In genomic region chr17:25568880-25569279, GRCm38 (mm10) we compare ENCODE assay signal across 10 mouse cellular contexts. TPM values are rescaled to one million over a fixed set of nuclear protein-coding genes. Genes with fewer than 3 reads are reported as not detected.
DNase-seq lines count a peak whose midpoint lies in the region; ATAC-seq lines count a peak whose summit lies in the region.
"Had no signal": no experiment of that assay in that cellular context is flagged by ENCODE, and none has a peak within 500 bp of the region (broad histone marks: within the 10 kb centered on the region; RNA-seq: fewer than 3 reads in every experiment).

No protein-coding gene starts in this region.

- H3K4me3 ChIP-seq in kidney, embryonic 15.5 days (replicated peaks) = peak overlapping the region; percentile 53
- H3K4me3 ChIP-seq in embryonic facial prominence, embryonic 11.5 days (ENCODE audit: low read depth, low read length) = peak overlapping the region; percentile 51
- peak overlapping the region; percentile 69 for H3K4me3 ChIP-seq in hindbrain, embryonic 10.5 days
- H3K4me3 ChIP-seq in midbrain, embryonic 16.5 days (ENCODE audit: low read depth, low read length) = peak overlapping the region; percentile 50

- no peaks in the 10 kb centered on the region for H3K9me3 ChIP-seq in kidney, embryonic 15.5 days (replicated peaks)
- no peaks in the 10 kb centered on the region for H3K9me3 ChIP-seq in embryonic facial prominence, embryonic 11.5 days (replicated peaks; ENCODE audit: control insufficient read depth, low read length)
- no peaks in the 10 kb centered on the region for H3K9me3 ChIP-seq in hindbrain, embryonic 10.5 days
- no peaks in the 10 kb centered on the region for H3K9me3 ChIP-seq in midbrain, embryonic 16.5 days (replicated peaks; ENCODE audit: control insufficient read depth, low read length, poor library complexity, severe bottlenecking)

- no peak overlapping the region for H3K9ac ChIP-seq in kidney, embryonic 15.5 days
- peak overlapping the region; percentile 3; the same call in 1 of the 2 replicates for H3K9ac ChIP-seq in embryonic facial prominence, embryonic 11.5 days (replicated peaks; ENCODE audit: low read length)
- peak overlapping the region; percentile 32; the same call in 1 of the 2 replicates for H3K9ac ChIP-seq in midbrain, embryonic 16.5 days (ENCODE audit: low read depth, low read length)

- 65% methylated on average over 11 of the region's 11 CpGs for WGBS in kidney, embryonic 15.5 days
- 68% methylated on average over 11 of the region's 11 CpGs for WGBS in embryonic facial prominence, embryonic 11.5 days
- 71% methylated on average over 11 of the region's 11 CpGs for WGBS in hindbrain, embryonic 10.5 days
- 81% methylated on average over 11 of the region's 11 CpGs for WGBS in midbrain, embryonic 16.5 days

- peak overlapping the region; percentile 96 for H3K4me2 ChIP-seq in kidney, embryonic 15.5 days
- H3K4me2 ChIP-seq in embryonic facial prominence, embryonic 11.5 days (ENCODE audit: low read depth, low read length) = peak overlapping the region; percentile 100
- peak overlapping the region; percentile 39 for H3K4me2 ChIP-seq in midbrain, embryonic 16.5 days (ENCODE audit: low read length)

- H3K4me1 ChIP-seq in kidney, embryonic 15.5 days = peaks cover 43% of the 10 kb centered on the region
- peaks cover 3% of the 10 kb centered on the region for H3K4me1 ChIP-seq in embryonic facial prominence, embryonic 11.5 days (ENCODE audit: control insufficient read depth, insufficient read depth, low read length)
- H3K4me1 ChIP-seq in hindbrain, embryonic 10.5 days (replicated peaks) = peaks cover 81% of the 10 kb centered on the region
- H3K4me1 ChIP-seq in midbrain, embryonic 16.5 days (ENCODE audit: control insufficient read depth, insufficient read depth, low read length) = peaks cover 20% of the 10 kb centered on the region

- no peak for ATAC-seq in kidney, embryonic 15.5 days (replicated peaks; ENCODE audit: low FRiP score)
- ATAC-seq in embryonic facial prominence, embryonic 11.5 days (replicated peaks; ENCODE audit: insufficient number of reproducible peaks, low FRiP score, low TSS enrichment, low read depth) = no peak
- no peak for ATAC-seq in midbrain, embryonic 16.5 days
- ATAC-seq: inflammation-experienced regulatory T-cells, adult 6 months had no signal

- no peaks in the 10 kb centered on the region for H3K36me3 ChIP-seq in kidney, embryonic 15.5 days
- no peaks in the 10 kb centered on the region for H3K36me3 ChIP-seq in embryonic facial prominence, embryonic 11.5 days (replicated peaks; ENCODE audit: control insufficient read depth, insufficient read depth, low read depth, low read length)
- peaks cover 11% of the 10 kb centered on the region; the same call in 1 of the 2 replicates for H3K36me3 ChIP-seq in hindbrain, embryonic 10.5 days
- H3K36me3 ChIP-seq in midbrain, embryonic 16.5 days (ENCODE audit: control insufficient read depth, insufficient read depth, low read length) = no peaks in the 10 kb centered on the region

- H3K27ac ChIP-seq in kidney, embryonic 15.5 days = no peak overlapping the region
- H3K27ac ChIP-seq in embryonic facial prominence, embryonic 11.5 days (replicated peaks; ENCODE audit: low read depth, low read length) = no peak overlapping the region
- H3K27ac ChIP-seq in hindbrain, embryonic 10.5 days = peak overlapping the region; percentile 86
- H3K27ac ChIP-seq in midbrain, embryonic 16.5 days (ENCODE audit: low read length) = 0 out of 2 replicates have a peak overlapping the region, but pooled peaks have one; percentile 18

- H3K27me3 ChIP-seq in kidney, embryonic 15.5 days = peaks cover 53% of the 10 kb centered on the region
- peaks cover 9% of the 10 kb centered on the region for H3K27me3 ChIP-seq in embryonic facial prominence, embryonic 11.5 days (ENCODE audit: control insufficient read depth, insufficient read depth, low read length)
- H3K27me3 ChIP-seq in hindbrain, embryonic 10.5 days (ENCODE audit: insufficient read depth, poor library complexity, severe bottlenecking) = peaks cover 70% of the 10 kb centered on the region
- H3K27me3 ChIP-seq in midbrain, embryonic 16.5 days (ENCODE audit: control insufficient read depth, insufficient read depth, low read depth, low read length) = peaks cover 32% of the 10 kb centered on the region

- DNase-seq in kidney, adult 11 months = no peak
- DNase-seq in embryonic facial prominence, embryonic 11.5 days (ENCODE audit: low spot score) = no peak
- no peak for DNase-seq in hindbrain, embryonic 10.5 days (ENCODE audit: low spot score)
- DNase-seq in gastrocnemius, postnatal 10 days = no peak
- DNase-seq in adrenal gland, adult 18-20 months (ENCODE audit: low spot score in 2 of 2) = no peak
- DNase-seq in testis, postnatal 14 days (ENCODE audit: low spot score) = no peak
- DNase-seq: lung, adult 2 months had no signal

RNA-seq across cellular contexts. Expression of gene Sox8, which starts 1.6 kb away (rescaled TPM):
- 5.1 and 5.9 TPM in 2 replicates for polyA plus RNA-seq in kidney, embryonic 15.5 days (2015; fragmentation: Nextera tagmentation; extraction: Ambion mirVana)
- polyA plus RNA-seq in embryonic facial prominence, embryonic 11.5 days (2014; fragmentation: Nextera tagmentation; extraction: Ambion mirVana) = 6.2 and 9.5 TPM in 2 replicates
- 9.1 and 10.7 TPM in 2 replicates for polyA plus RNA-seq in hindbrain, embryonic 10.5 days (2016; fragmentation: Nextera tagmentation; extraction: Ambion mirVana)
- 10.1 and 16.2 TPM in 2 replicates for polyA plus RNA-seq in midbrain, embryonic 16.5 days (2015; fragmentation: Nextera tagmentation; extraction: Ambion mirVana)
- 10 to 100 TPM; 15.2 to 20.2 TPM for total RNA-seq in gastrocnemius, postnatal 10 days (2021)
- total RNA-seq in adrenal gland, adult 18-20 months (2021) = 1 to 10 TPM in 1 of 2 experiments, under 1 TPM in 1; 0.73 to 1.6 TPM
- polyA plus RNA-seq: inflammation-experienced regulatory T-cells, adult 6 months had no signal

RNA-seq across cellular contexts. Expression of gene Lmf1, which starts 10.0 kb away (rescaled TPM):
- 30.9 and 32.1 TPM in 2 replicates for polyA plus RNA-seq in kidney, embryonic 15.5 days (2015; fragmentation: Nextera tagmentation; extraction: Ambion mirVana)
- polyA plus RNA-seq in embryonic facial prominence, embryonic 11.5 days (2014; fragmentation: Nextera tagmentation; extraction: Ambion mirVana) = 24.9 and 25.7 TPM in 2 replicates
- 27.3 and 29.4 TPM in 2 replicates for polyA plus RNA-seq in hindbrain, embryonic 10.5 days (2016; fragmentation: Nextera tagmentation; extraction: Ambion mirVana)
- 20.4 and 20.6 TPM in 2 replicates for polyA plus RNA-seq in midbrain, embryonic 16.5 days (2015; fragmentation: Nextera tagmentation; extraction: Ambion mirVana)
- 10 to 100 TPM; 11.5 to 14.5 TPM for total RNA-seq in gastrocnemius, postnatal 10 days (2021)
- 10 to 100 TPM; 36.9 to 38.7 TPM for total RNA-seq in adrenal gland, adult 18-20 months (2021)

Comparison
In these comparisons a context has a peak if more than half of its experiments do, and no peak if none do; other contexts are left out.
1. H3K27ac ChIP-seq: peak in hindbrain, embryonic 10.5 days (single experiment) and midbrain, embryonic 16.5 days (single experiment); none in kidney, embryonic 15.5 days (single experiment) and embryonic facial prominence, embryonic 11.5 days (single experiment).
2. H3K4me2 ChIP-seq: peak in every context shown above with its lines; median percentile 100 in embryonic facial prominence, embryonic 11.5 days; 96 in kidney, embryonic 15.5 days; 39 in midbrain, embryonic 16.5 days.
3. Peak in every context shown above with its lines, with median percentiles within 50 percentile points of each other: H3K4me3 ChIP-seq.